Mouse (Mus musculus) layer of hippocampus, postnatal 25 days (tissue): ENCODE measurements around the gene Ctdspl. TPM values are rescaled to one million over a fixed set of nuclear protein-coding genes. Genes with fewer than 3 reads are reported as not detected.

ENCODE experiments used
- DNase-seq, 2 experiments: peaks; one replicate each; pipeline ENCODE4 v3.0.0; 2022; ENCODE audit warnings: mixed read lengths in 2 of 2, low spot score in 1 of 2; ENCODE audit errors: extremely low spot score in 1 of 2
- total RNA-seq, 2 experiments: library from RNA; stranded (reverse); gene quantifications; 2 replicates each; pipeline ENCODE4 v1.2.3; 2021

Ctdspl gene
- total RNA-seq, 2 experiments from 2014 or later: 23.7 to 24.4 TPM

GRCm38 (mm10) chr9:119021731-119022130, 95.5 kb downstream of the Ctdspl start:
- no peak for DNase-seq

DNA sequence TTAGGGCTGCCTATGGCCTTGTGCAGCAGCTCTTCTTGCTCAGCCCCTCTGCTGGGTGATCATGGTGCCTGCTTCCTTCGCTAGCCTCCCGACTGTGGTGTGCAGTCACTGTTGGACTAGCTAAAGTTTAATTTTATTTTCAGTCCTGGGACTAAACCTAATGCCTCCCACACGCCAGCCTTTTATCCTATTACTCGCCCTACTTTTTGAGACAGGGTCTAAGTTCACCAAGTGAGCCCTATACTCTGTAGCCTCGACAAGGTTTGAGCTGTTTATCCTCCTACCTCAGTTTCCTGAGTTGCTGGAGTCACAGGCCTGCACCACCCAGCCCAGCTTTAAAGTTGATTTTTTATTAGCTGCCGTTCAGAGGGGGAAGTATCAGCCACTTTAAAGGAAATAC, 99.0 kb downstream of the Ctdspl start:
- DNase-seq: no peak

GRCm38 (mm10) chr9:119025832-119026331, 99.6 kb downstream of the Ctdspl start:
- DNase-seq: no peak

- no peak for DNase-seq
Observed at GRCm38 (mm10) chr9:119027337-119027736, 101.1 kb downstream of the Ctdspl start.

DNA sequence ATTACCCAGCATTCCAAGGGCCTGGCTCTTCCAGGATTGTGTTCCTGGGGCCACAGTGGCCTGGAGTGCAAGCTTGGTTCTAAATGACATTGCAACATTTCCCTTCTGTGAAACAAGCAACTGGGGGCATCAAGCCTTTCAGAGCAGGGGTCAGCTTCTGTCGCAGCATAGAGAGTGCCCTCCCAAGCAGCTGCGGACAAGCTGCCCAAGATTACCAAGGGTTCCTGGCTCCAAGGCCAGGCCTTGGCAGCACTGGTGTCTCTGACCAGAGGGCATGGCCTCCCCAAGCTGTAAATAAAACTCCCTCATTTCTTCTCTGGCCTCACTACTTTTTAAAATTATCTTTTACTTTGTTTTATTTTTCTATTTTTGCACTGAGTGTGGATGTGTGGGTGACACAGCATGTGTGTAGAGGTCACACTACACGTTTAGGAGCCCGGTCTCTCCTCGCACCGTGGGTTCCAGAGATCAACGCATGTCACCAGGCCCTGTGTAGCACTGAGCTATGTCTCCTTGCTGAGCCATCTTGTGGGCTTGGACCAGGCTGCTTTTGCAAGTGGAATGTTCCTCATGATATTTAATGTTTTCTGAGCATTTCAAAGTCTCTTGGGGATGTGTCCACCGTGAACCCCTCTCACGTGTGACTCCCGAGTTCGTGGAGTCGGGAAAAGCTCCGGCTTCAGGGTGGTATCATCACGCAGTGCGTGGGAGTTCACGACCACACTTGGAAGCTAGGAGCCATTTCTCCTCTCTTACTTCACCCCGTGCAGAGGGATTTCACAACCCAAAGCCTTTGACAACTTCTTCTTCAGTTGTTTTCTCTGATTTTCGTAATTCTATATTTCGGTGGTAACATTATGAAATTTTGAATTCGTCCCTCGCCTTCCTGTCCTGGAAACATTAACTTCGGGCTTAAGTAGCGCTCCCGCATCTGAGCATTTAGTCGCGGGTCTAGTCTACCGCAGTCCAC, 102.3 kb downstream of the Ctdspl start:
- DNase-seq: no peak

DNA sequence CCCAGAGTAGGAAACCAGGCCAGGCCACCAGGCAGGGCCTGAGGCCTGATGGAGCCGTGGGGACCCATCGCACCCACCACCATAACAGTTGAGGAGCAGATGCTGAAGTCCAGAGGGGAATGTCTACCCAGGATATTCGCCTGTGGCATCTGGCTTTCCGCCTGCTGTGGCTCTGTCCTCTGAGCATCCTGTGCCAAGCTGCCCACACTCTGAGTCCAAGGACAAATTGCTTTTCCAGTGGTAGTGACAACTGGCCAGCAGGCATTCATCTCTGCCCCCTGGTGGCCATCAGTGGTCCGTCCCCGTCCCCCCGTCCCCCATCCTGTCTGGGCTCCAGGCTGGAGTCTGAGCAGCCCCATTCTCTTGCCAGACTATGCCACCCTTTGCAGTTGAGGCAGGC, 103.3 kb downstream of the Ctdspl start:
- DNase-seq: peak; percentile 51 to 65

GRCm38 (mm10) chr9:119031038-119031437, 104.8 kb downstream of the Ctdspl start:
- no peak for DNase-seq

DNA sequence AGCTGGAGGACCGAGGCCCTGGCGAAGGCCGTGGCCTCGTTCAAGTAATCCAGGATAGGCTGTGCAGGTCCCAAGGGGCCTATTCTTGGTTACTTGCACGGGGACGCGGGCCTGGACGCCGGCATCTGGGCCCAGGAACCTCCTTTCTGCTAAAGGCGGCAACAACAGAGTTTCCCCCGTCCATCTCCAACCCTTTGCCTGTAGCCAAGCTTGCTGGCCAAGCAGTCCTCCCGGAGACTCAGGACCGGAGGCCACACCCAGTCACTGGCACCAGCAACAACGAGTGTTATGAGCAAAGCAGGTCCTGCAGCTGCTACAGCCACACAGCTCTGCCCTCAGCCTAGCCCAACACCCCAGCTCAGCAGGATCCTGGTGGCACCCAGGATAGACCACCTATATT, 105.5 kb downstream of the Ctdspl start:
- no peak for DNase-seq

- no peak for DNase-seq
Observed at GRCm38 (mm10) chr9:119032538-119032937, 106.3 kb downstream of the Ctdspl start.

DNA sequence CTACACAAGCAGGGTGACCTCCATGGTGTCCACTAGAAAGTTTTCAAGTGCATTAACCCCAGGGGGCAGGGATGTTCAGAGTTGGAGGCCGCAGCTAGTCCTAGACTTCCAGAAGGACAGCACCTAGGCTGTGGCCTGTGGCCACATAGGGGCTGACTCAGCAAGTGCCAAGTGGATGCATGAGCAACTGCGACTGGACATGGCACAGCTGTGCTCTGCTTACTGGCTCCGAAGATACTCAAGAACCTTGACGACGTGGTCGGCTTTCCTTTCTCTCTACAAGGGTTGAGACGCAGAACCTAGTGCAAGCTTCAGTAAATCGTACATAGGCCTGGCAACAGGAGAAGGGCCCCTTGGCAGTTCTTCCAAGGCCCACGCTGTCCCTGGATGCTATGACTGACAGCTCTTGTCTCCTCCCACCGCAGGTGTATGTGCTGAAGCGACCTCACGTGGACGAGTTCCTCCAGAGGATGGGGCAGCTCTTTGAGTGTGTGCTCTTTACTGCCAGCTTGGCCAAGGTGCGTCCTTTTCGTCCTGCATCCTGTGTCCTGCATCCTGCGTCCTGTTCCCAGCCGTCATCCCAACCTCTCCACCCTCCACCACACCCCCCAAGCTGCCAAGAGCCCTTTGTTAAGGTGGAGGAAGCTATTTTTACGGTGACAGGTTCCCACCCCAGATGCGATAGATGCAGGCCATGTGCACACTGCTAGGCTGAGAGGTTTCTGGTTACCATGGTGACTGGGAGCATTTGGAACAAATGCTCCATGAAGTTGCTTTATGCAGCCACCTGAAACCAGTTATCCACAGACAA, 107.1 kb downstream of the Ctdspl start:
- DNase-seq: peak in 1 of 2 experiments; percentile 35

- no peak for DNase-seq
Observed at GRCm38 (mm10) chr9:119034069-119034468, 107.8 kb downstream of the Ctdspl start.

GRCm38 (mm10) chr9:119034676-119035665, 108.7 kb downstream of the Ctdspl start:
- no peak for DNase-seq

GRCm38 (mm10) chr9:119035836-119036235, 109.6 kb downstream of the Ctdspl start:
- no peak for DNase-seq

GRCm38 (mm10) chr9:119037076-119037730, 111.0 kb downstream of the Ctdspl start:
- no peak for DNase-seq

- DNase-seq: no peak
Observed at GRCm38 (mm10) chr9:119038574-119038973, 112.3 kb downstream of the Ctdspl start.

DNA sequence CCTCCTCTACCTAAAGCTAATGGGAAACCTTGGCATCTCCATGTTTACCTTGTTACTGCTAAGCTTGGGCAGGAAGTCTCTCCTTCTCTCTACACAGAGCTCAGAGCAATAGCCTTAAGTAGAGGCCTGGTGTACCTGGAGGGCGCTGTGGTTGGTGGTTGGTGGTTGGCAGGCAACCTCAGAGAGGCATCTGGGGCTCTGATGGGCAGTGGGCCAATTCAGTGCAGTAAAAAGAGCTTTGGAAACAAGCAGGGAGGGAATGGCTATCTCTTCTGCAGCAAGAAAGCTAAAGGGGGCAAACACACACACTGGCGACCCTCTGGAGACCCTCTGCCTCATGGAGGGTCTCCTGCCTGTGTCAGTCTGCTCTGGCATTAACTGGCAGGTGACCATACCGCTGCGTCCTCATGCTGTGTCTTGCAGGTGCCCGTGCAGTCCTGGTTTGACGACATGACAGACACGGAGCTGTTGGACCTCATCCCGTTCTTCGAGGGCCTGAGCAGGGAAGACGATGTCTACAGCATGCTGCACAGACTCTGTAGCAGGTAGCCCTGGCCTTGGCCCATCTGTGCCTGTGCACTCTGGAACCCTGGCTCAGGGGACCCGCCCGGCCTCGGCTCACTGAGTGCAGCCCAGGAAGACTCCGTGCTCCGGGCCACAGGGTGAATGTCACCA, 114.0 kb downstream of the Ctdspl start:
- DNase-seq: no peak

DNA sequence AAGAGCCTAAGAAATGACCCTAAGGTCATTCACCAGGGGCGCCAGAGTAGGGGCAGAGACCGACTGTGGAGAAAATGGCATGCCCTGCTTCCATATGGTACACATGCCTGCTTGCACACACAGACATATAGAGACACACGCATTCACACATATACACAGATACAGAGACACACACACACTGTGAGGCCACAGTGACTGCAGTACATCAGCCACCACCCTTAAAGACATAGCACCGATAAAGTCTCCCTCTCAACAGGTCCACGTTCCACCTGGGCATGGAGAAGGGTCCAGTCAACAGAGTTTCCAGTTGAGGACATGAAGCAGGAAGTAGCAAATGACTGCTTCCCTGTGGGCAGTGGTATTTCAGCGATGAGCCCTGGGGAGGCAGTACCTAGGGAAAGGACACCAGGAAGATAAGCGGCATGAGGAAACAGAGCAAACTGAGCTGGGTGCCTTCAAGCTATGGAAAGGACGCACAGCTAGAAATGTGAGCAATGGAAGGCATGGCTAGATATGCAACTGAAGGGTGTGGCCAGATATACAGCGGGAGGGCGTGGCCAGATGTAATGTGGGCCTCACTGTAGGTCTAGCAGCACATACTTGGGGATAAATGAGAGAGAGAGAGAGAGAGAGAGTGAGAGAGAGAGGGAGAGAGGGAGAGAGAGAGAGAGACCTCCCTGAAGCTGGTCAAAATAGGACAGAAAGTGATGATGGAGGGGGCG, 122.1 kb downstream of the Ctdspl start:
- no peak for DNase-seq

GRCm38 (mm10) chr9:119051158-119051557, 124.9 kb downstream of the Ctdspl start:
- DNase-seq: no peak
